Mouse (Mus musculus) layer of hippocampus, adult 8-10 months (tissue): ENCODE results near the gene Clca2. TPM values are rescaled to one million over a fixed set of nuclear protein-coding genes. Genes with fewer than 3 reads are reported as not detected.
"Not testable (repeated sequence)": the region's sequence is repeated elsewhere in the genome, so short reads cannot be mapped to it uniquely, and the experiment has no call there.

Source experiments
- DNase-seq, 2 experiments: peaks; one replicate each; pipeline ENCODE4 v3.0.0; 2022; ENCODE audit warnings: low spot score in 2 of 2
- total RNA-seq, 4 experiments: library from RNA; stranded (reverse); gene quantifications; 2 replicates each; pipeline ENCODE4 v1.2.4; 2022

Clca2 gene
- total RNA-seq, 4 experiments from 2014 or later, result not detected

DNA sequence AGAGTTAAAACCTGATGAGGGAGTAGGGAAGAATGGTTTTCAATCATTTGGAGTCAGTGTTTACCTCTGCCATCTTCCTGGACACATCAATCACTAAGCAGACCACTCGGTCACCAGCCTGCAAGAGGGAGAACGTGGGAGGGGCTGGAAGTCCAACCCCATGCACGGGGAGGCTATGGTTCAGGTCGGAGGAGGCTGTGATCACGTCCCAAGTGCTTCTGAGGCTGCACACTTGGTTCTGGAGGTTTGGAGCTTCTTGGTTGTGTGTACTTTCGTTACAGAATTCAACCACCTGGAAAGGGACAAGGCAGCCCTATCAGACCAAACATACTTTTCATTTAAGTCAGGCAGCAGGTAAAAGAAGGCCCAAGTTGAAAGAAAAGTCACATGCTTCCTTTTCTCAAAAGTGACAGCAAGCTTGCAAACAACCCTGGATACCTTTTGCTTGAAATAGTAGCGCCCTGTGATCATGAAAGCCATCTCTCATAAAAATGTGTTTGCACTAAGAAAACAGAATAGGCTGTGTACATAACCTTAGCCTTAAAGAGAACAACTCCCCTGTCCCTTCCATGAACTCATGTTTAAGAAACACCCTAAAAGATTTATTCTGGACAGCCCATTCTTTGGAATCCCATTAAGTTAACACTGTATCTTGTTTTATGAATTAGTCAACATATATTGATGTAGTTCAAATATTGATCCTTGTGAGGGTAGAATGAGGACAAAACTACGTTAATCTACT is 11.2 kb downstream of the Clca2 start:
- no peak for DNase-seq

DNA sequence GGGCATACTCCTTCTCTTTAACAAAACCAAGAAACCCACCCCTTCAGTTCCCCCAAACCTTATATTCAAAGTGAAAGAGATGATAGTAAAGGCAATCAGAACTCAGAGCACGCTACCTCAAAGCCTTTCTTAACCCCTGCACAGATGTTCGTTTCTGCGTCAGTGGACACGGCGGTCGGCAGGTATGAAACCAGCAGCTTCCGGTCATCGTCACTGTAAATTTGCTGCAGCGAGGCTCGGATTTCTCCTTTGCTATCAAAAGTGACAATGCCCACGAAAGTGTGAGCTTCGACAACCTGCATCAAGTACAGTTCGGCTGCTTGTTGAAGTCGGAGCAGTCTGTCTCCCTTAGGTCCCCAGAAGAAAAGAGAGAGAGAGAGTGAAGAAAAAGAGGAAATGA is 13.1 kb downstream of the Clca2 start:
- no peak for DNase-seq

DNA sequence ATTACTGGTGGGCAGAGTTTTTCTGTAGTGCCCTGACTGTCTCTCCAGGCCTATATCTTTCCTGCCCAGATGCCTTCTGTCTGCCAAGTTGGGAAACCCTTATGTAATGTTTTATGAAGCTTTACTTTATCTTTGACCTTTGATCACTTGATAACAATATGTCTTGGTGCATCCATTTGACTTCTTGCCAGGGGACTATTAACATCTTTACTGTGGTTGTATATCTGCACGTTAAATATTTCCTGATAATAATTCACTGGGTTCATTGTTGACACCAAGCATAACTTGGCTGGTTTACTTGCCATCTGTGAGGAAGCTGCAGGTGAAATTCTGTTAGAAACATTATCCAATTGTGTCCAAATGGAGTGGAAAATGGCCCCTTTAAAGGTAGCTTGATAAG is 16.2 kb downstream of the Clca2 start:
- DNase-seq, result no peak

DNA sequence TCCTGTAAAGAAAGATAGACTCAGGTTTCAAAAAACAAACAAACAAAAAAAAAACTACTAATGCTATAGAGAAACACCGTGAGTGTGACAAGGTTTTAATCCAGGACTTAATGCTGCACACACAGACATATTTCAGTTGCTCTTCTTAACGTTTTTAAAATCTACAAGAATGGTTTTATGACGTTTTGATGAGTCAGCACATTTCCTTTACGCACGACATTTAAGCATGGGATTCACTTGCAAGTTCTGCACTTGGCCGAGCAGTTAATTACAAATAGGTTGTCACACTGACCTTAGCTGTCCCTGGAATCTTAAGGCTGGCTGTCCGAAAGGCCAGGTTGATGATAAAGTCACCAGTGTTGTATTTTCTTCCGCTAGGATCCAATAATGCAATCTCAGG is 18.3 kb downstream of the Clca2 start:
- no peak for DNase-seq

DNA sequence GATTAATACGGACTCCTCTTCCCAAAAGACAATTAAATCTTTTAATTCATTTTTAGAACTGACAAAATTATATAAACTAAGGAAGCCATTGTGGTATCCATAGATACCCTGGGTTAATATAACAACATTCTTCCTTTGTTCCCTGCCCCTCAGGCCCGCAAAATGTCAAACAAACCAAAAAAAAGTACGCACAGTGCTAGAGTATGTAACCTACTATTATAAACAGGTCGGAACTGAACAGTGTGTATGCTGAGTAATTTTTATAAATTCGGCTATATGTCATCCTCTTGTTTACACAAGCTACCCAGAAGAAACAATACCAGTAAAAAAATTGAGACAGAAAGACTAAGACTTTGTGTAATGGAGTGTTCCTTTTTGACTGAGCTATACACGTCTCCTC is 20.8 kb downstream of the Clca2 start:
- DNase-seq, result no peak

DNA sequence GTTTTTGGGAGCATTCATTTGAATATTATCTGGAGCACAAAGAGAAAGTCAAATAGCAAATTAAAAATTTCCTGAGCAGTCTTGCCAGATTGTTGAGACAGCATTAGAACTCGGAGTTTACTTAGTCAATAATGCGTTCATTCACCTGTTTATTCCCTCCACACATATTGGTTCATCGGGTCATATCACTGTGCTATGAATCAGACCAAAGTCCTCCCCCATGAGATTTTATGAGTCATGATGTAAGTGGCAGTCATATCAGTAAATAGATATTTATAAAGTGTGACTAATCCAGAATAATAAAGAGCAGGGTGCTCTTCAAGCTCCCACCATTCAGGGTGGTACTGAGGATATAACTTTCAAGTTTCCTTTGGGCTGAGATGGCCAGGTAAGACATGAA is 26.9 kb downstream of the Clca2 start:
- DNase-seq, result no peak

DNA sequence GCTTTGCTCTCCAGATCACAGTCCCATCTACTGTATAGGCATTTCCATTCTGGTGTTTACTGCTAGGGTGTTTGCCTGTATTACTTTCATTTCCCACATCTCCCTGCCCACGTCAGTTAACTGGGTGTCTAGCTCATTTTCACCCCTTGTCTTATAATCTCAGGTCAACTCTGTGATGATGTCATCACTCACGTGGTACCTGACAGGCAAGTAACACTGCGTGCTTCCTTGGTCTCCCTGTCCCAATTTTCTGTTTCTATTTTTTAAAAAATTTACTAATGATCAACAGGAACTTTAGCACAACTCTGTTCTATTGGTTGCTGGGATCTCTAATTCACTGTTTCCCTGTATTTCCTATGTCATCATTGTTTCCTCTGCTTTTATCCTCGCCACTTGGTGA is 30.3 kb downstream of the Clca2 start:
- DNase-seq, result no peak

DNA sequence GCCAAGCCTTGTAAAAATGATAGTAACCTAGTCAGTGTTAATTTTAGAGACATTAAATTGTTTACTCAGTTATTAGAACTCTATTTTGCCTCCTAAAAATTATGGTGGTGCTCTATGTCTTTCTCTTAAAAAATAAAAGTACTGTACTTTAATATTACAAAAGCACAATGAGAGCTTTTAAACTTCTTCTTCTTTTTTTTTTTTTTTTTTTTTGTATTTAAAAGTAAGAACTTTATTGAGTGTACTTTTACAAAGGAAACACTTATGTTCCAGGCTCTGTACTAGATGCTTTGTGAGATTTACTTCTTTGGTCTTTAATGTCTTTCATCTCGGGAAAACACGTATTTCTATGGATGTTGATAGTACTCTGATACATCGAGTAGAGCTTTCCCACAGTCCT is 44.1 kb downstream of the Clca2 start:
- not testable (repeated sequence) for DNase-seq

DNA sequence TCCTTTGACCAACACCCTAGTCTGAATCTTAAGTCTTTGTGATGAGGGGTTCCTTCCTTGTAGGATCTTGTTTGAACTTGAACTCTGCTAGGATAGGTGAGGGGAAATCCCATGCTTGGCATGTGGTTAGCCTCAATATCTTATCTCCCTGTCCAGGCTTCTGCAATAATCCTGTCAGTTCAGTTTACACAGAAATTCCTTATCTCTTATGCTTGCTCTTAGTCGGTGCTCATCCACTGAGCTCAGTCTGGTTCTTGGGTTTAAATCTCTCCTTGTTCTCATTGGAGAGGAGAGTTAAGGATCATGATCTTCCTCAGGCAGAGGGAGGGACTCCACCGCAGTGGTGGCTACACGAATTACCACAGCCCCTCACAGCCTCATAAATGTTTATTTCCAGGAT is 49.4 kb downstream of the Clca2 start:
- DNase-seq, result no peak

DNA sequence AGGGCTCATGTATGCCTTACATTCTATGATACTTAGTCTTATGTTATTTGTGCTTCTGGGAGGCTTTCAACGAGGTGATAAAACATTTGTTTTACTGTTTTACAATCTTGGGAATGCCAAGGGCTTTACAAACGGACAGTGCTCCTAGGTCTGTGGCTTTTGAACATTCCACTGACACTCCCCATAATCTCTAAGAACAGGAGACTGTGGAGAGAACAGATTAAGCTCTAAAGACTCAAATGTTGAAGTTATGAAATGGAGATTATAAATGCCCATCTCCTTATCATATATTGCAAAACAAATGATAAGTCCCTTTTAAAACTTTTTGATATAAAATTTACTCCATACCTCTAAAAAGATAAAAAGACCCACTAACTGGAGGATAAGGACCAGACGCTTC is 60.4 kb downstream of the Clca2 start:
- DNase-seq, result no peak

DNA sequence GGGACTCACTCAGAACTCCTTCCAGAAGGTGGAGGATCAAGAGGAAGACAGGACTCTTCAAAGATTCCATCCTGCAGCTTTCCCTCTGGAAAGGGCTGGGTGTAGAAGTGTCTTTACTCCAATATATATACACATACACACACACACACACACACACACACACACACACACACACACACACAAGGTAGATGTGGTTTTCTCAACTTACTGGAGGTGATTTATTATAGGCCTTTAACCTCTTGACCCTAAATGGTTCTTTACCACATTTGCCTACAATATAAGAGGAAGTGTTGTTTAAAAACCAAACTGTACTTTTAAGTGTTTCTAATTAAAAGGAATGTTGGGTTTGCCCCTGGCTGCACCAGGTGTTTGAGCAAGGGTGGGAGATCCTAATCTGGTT is 66.6 kb downstream of the Clca2 start, which contains the start of gene Clca1:
Gene Clca1, minus strand, starts transcription at position 101 of the 400 bp plus-strand sequence.
- no peak for DNase-seq

DNA sequence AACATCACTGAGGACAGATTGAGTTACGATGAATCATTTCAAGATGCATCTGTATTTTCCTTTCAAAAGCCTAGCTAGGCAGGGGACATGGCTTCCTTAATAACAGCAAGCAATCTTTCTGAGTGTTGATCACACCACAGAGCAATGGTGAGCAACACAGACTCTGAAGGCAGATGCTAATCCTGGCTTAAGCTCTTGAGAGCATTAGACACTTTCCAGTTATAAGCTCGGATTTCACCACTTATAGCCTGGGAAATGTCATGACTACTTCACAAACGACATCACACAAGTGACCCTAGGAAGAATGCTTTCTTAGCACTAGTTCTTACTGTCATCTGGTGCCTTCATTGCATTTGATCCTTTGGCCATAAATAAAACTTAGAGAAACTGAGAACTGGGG is 71.2 kb downstream of the Clca2 start:
- no peak for DNase-seq

DNA sequence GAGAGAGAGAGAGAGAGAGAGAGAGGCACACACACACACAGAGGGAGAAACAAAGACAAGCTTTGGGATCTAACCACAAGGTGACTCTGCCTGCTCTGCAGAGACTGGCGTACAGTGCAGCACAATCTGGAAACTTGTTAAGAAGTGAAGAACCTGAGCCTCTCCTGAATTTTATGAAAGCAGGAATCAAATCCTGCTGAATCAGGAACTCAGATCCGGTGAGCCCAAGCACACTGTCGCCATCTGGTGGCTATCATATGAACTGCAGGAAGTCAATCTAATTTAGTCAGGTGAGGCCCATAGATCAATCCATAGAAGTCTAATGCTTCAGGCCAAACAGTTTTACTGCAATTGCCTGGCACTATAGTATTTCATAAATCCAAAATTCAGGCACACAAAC is 72.5 kb downstream of the Clca2 start:
- peak in 1 of 2 experiments; percentile 53 for DNase-seq

Other genes with a start within 250 kb of the Clca2 start
- gene Clca4b, start 166.9 kb downstream of the Clca2 start, total RNA-seq, result not detected
- not detected for gene Clca4a, start 124.4 kb downstream of the Clca2 start, total RNA-seq
- gene Clca1, start 66.7 kb downstream of the Clca2 start, total RNA-seq, result not detected
- gene Odf2l, start 19.1 kb upstream of the Clca2 start, total RNA-seq, result 10 to 100 TPM; 17.4 to 28.8 (median 21.7) TPM
- gene Col24a1, start 193.0 kb upstream of the Clca2 start, total RNA-seq, result 1 to 10 TPM in 1 of 4 experiments, under 1 TPM in 3; 0.23 to 3.2 (median 0.40) TPM